Mouse (Mus musculus) neural tube, embryonic 14.5 days (tissue): ENCODE measurements at regions not wholly inside any gene's neighbourhood (a gene's known extent, or its start where the extent isn't known, plus 50 kb on each side); places are given as distances from the start of the nearest gene placed in this dataset.

Experiments
- ATAC-seq: fragments of 200-750 bp; cut with Nextera tagmentation; 2 replicates; pipeline ENCODE4 v1.8.0; 2017; ENCODE audit warnings: low read depth, mild to moderate bottlenecking, moderate TSS enrichment, moderate library complexity
- H3K27ac ChIP-seq: fragments of 300-500 bp; sonication (generic); 2 replicates; pipeline ENCODE4 v1.5.1; 2014; ENCODE audit warnings: low read depth, mild to moderate bottlenecking, control low read depth, low read length, moderate library complexity, mixed read lengths
- H3K27me3 ChIP-seq: fragments of 300-500 bp; sonication (generic); 2 replicates; pipeline ENCODE4 v1.6.1; 2014; ENCODE audit warnings: low read length; ENCODE audit not compliant: control insufficient read depth, insufficient read depth
- H3K36me3 ChIP-seq: fragments of 300-500 bp; sonication (generic); 2 replicates; pipeline ENCODE4 v1.6.1; 2014; ENCODE audit warnings: low read length, mixed read lengths; ENCODE audit not compliant: control insufficient read depth, insufficient read depth
- H3K4me1 ChIP-seq: fragments of 300-500 bp; sonication (generic); 2 replicates; pipeline ENCODE4 v1.6.1; 2014; ENCODE audit warnings: low read length; ENCODE audit not compliant: control insufficient read depth, insufficient read depth
- H3K4me2 ChIP-seq: fragments of 300-500 bp; sonication (generic); 2 replicates; pipeline ENCODE4 v1.6.1; 2014; ENCODE audit warnings: mild to moderate bottlenecking, low read depth, low read length, control low read depth
- H3K4me3 ChIP-seq: fragments of 300-500 bp; sonication (generic); 2 replicates; pipeline ENCODE4 v1.5.1; 2014; ENCODE audit warnings: low read depth, low read length, control low read depth, mixed read lengths
- H3K9ac ChIP-seq: fragments of 300-500 bp; sonication (generic); replicated peaks from 2 replicates; pipeline ENCODE4 v1.6.1; 2014; ENCODE audit warnings: low read depth, mild to moderate bottlenecking, control low read depth, low read length, mixed read lengths
- H3K9me3 ChIP-seq: fragments of 300-500 bp; sonication (generic); 2 replicates; pipeline ENCODE4 v1.6.1; 2016; ENCODE audit warnings: low read length; ENCODE audit not compliant: control insufficient read depth
- WGBS: fragments of 180-500 bp; shearing (Covaris S2); extraction: QIAGEN DNeasy Blood & Tissue Kit; methylation state at CpG from one replicate; pipeline ENCODE4 v1.1.7; 2014; 5-methylcytosine and 5-hydroxymethylcytosine counted together

- WGBS: 81% methylated on average over 3 of the region's 3 CpGs
- no peak for ATAC-seq
These were observed 280.3 kb downstream of the Cxcl12 start for GRCm38 (mm10) chr6:117448652-117449051.

GRCm38 (mm10) chr6:117451001-117451400 is 282.7 kb downstream of the Cxcl12 start:
- Histone ChIP-seq H3K36me3 (no peaks in the 10 kb centered on the region), H3K9me3 (no peaks in the 10 kb centered on the region), H3K9ac (no peak overlapping the region), H3K4me3 (no peak overlapping the region), H3K27ac (no peak overlapping the region), H3K4me1 (no peaks in the 10 kb centered on the region), H3K27me3 (no peaks in the 10 kb centered on the region), H3K4me2 (no peak overlapping the region)
- WGBS: 88% methylated on average over 5 of the region's 5 CpGs
- no peak for ATAC-seq

More at GRCm38 (mm10) chr6:117448652-117449051, 280.3 kb downstream of the Cxcl12 start:
- Histone ChIP-seq H3K4me1 (no peaks in the 10 kb centered on the region), H3K36me3 (no peaks in the 10 kb centered on the region), H3K4me3 (no peak overlapping the region), H3K9me3 (no peaks in the 10 kb centered on the region), H3K9ac (no peak overlapping the region), H3K4me2 (no peak overlapping the region), H3K27me3 (no peaks in the 10 kb centered on the region), H3K27ac (no peak overlapping the region)

- Histone ChIP-seq H3K9ac (no peak overlapping the region), H3K4me1 (no peaks in the 10 kb centered on the region), H3K36me3 (no peaks in the 10 kb centered on the region), H3K9me3 (no peaks in the 10 kb centered on the region), H3K27me3 (no peaks in the 10 kb centered on the region), H3K4me2 (no peak overlapping the region), H3K27ac (no peak overlapping the region), H3K4me3 (no peak overlapping the region)
- no peak for ATAC-seq
- 26% methylated on average over 5 of the region's 5 CpGs for WGBS
These were observed 291.9 kb downstream of the Cxcl12 start for GRCm38 (mm10) chr6:117460193-117460592.

- 85% methylated on average over 4 of the region's 4 CpGs for WGBS
- H3K4me2 ChIP-seq: no peak overlapping the region
- H3K9me3 ChIP-seq: no peaks in the 10 kb centered on the region
- no peaks in the 10 kb centered on the region for H3K4me1 ChIP-seq
- H3K27ac ChIP-seq: no peak overlapping the region
- H3K36me3 ChIP-seq: no peaks in the 10 kb centered on the region
- H3K4me3 ChIP-seq: no peak overlapping the region
- H3K27me3 ChIP-seq: no peaks in the 10 kb centered on the region
- no peak overlapping the region for H3K9ac ChIP-seq
- no peak for ATAC-seq
These were observed 296.8 kb downstream of the Cxcl12 start for GRCm38 (mm10) chr6:117465165-117465564.

GRCm38 (mm10) chr6:117465606-117466174 is 297.4 kb downstream of the Cxcl12 start:
- H3K4me3 ChIP-seq: no peak overlapping the region
- H3K4me2 ChIP-seq: no peak overlapping the region
- H3K4me1 ChIP-seq: no peaks in the 10 kb centered on the region
- no peak overlapping the region for H3K27ac ChIP-seq
- no peak overlapping the region for H3K9ac ChIP-seq
- no peaks in the 10 kb centered on the region for H3K36me3 ChIP-seq
- 45% methylated on average over 5 of the region's 5 CpGs for WGBS
- H3K27me3 ChIP-seq: no peaks in the 10 kb centered on the region
- H3K9me3 ChIP-seq: no peaks in the 10 kb centered on the region
- no peak for ATAC-seq

- Histone ChIP-seq H3K36me3 (no peaks in the 10 kb centered on the region), H3K9ac (no peak overlapping the region), H3K27me3 (no peaks in the 10 kb centered on the region), H3K27ac (no peak overlapping the region), H3K9me3 (no peaks in the 10 kb centered on the region), H3K4me1 (no peaks in the 10 kb centered on the region; the same call in 1 of the 2 replicates), H3K4me3 (no peak overlapping the region), H3K4me2 (no peak overlapping the region)
- ATAC-seq: no peak
- WGBS: 49% methylated on average over 2 of the region's 2 CpGs
These were observed 311.0 kb downstream of the Cxcl12 start for GRCm38 (mm10) chr6:117479376-117479775.

- Histone ChIP-seq H3K27ac (no peak overlapping the region), H3K27me3 (no peaks in the 10 kb centered on the region), H3K4me3 (no peak overlapping the region), H3K9me3 (no peaks in the 10 kb centered on the region), H3K9ac (no peak overlapping the region), H3K36me3 (no peaks in the 10 kb centered on the region), H3K4me1 (no peaks in the 10 kb centered on the region; the same call in 1 of the 2 replicates), H3K4me2 (no peak overlapping the region)
- 72% methylated on average over 2 of the region's 2 CpGs for WGBS
- ATAC-seq: no peak
These were observed 312.1 kb downstream of the Cxcl12 start for GRCm38 (mm10) chr6:117480396-117480795.

- H3K4me2 ChIP-seq: no peak overlapping the region
- no peaks in the 10 kb centered on the region for H3K4me1 ChIP-seq
- H3K9ac ChIP-seq: no peak overlapping the region
- H3K27ac ChIP-seq: no peak overlapping the region
- no peaks in the 10 kb centered on the region for H3K27me3 ChIP-seq
- WGBS: 92% methylated on average over 4 of the region's 4 CpGs
- no peaks in the 10 kb centered on the region for H3K9me3 ChIP-seq
- ATAC-seq: no peak
- H3K36me3 ChIP-seq: no peaks in the 10 kb centered on the region
- H3K4me3 ChIP-seq: no peak overlapping the region
These were observed 320.8 kb downstream of the Cxcl12 start for GRCm38 (mm10) chr6:117489161-117489560.

- Histone ChIP-seq H3K9ac (no peak overlapping the region), H3K4me1 (no peaks in the 10 kb centered on the region), H3K9me3 (no peaks in the 10 kb centered on the region), H3K27me3 (no peaks in the 10 kb centered on the region), H3K4me2 (no peak overlapping the region), H3K36me3 (no peaks in the 10 kb centered on the region), H3K4me3 (no peak overlapping the region), H3K27ac (no peak overlapping the region)
- no peak for ATAC-seq
- WGBS: 95% methylated on average over 3 of the region's 3 CpGs
These were observed 321.5 kb downstream of the Cxcl12 start for GRCm38 (mm10) chr6:117489761-117490396.
